Mouse (Mus musculus): ENCODE measurements around the gene Yjefn3. TPM values are rescaled to one million over a fixed set of nuclear protein-coding genes. Genes with fewer than 3 reads are reported as not detected.

Yjefn3 gene
- total RNA-seq, 2 experiments from 2014 or later = 25.8 to 30.7 TPM

GRCm38 (mm10) chr8:69926901-69927300 lies 24.4 kb upstream of the Yjefn3 start:
- H3K4me3 ChIP-seq = no peak overlapping the region
- no peak for DNase-seq (ENCODE audit: extremely low spot score in 1 of 2, low spot score in 2 of 2)
- H3K27ac ChIP-seq = no peak overlapping the region
- intact Hi-C loops (cut with DNase I) = no loop called here
- TF ChIP-seq CTCF (IDR thresholded peaks at IDR 0.05) = no peak

- TF ChIP-seq CTCF (IDR thresholded peaks at IDR 0.05) = no peak
- intact Hi-C loops (cut with DNase I) = no loop called here
- no peak for DNase-seq (ENCODE audit: extremely low spot score in 1 of 2, low spot score in 2 of 2)
- no peak overlapping the region for H3K27ac ChIP-seq
- no peak overlapping the region for H3K4me3 ChIP-seq
Measured at GRCm38 (mm10) chr8:69923986-69924385, 21.5 kb upstream of the Yjefn3 start.

GRCm38 (mm10) chr8:69921141-69921540 lies 18.6 kb upstream of the Yjefn3 start:
- Histone ChIP-seq H3K27ac (no peak overlapping the region), H3K4me3 (no peak overlapping the region)
- intact Hi-C loops (cut with DNase I) = no loop called here
- no peak for TF ChIP-seq CTCF (IDR thresholded peaks at IDR 0.05)
- DNase-seq (ENCODE audit: extremely low spot score in 1 of 2, low spot score in 2 of 2) = no peak

- no peak for TF ChIP-seq CTCF (IDR thresholded peaks at IDR 0.05)
- intact Hi-C loops (cut with DNase I) = loop anchor here (1.0 to 2.0 kb wide), 3 partner anchors 81 to 247 kb away; partner anchors contain the start of genes Mau2 and Sugp1
- 0 out of 2 replicates have a peak overlapping the region, but pooled peaks have one; percentile 29 for H3K27ac ChIP-seq
- no peak for DNase-seq (ENCODE audit: extremely low spot score in 1 of 2, low spot score in 2 of 2)
- no peak overlapping the region for H3K4me3 ChIP-seq
Measured at GRCm38 (mm10) chr8:69919876-69920662, 17.6 kb upstream of the Yjefn3 start.

GRCm38 (mm10) chr8:69919010-69919409 lies 16.5 kb upstream of the Yjefn3 start:
- intact Hi-C loops (cut with DNase I) = loop anchor here (1.0 to 2.0 kb wide), 3 partner anchors 82 to 248 kb away; partner anchors contain the start of genes Mau2 and Sugp1
- Histone ChIP-seq H3K4me3 (no peak overlapping the region), H3K27ac (no peak overlapping the region)
- DNase-seq (ENCODE audit: extremely low spot score in 1 of 2, low spot score in 2 of 2) = peak; percentile 74 to 80
- TF ChIP-seq CTCF (IDR thresholded peaks at IDR 0.05) = peak; percentile 97

- Histone ChIP-seq H3K4me3 (no peak overlapping the region), H3K27ac (no peak overlapping the region)
- TF ChIP-seq CTCF (IDR thresholded peaks at IDR 0.05) = no peak
- no peak for DNase-seq (ENCODE audit: extremely low spot score in 1 of 2, low spot score in 2 of 2)
- intact Hi-C loops (cut with DNase I) = loop anchor here (2.0 kb wide), 2 partner anchors 124 to 248 kb away; partner anchors contain the start of genes Mau2 and Sugp1
Measured at GRCm38 (mm10) chr8:69918506-69918905, 16.0 kb upstream of the Yjefn3 start.

GRCm38 (mm10) chr8:69915748-69916147 lies 13.2 kb upstream of the Yjefn3 start:
- Histone ChIP-seq H3K4me3 (no peak overlapping the region), H3K27ac (0 out of 2 replicates have a peak overlapping the region, but pooled peaks have one; percentile 1)
- no peak for DNase-seq (ENCODE audit: extremely low spot score in 1 of 2, low spot score in 2 of 2)
- intact Hi-C loops (cut with DNase I) = loop anchor here (1.0 kb wide), 1 partner anchor 41 kb away; no protein-coding TSS in a partner anchor
- TF ChIP-seq CTCF (IDR thresholded peaks at IDR 0.05) = peak; percentile 55

- intact Hi-C loops (cut with DNase I) = no loop called here
- H3K4me3 ChIP-seq = no peak overlapping the region
- no peak overlapping the region for H3K27ac ChIP-seq
- TF ChIP-seq CTCF (IDR thresholded peaks at IDR 0.05) = no peak
- DNase-seq (ENCODE audit: extremely low spot score in 1 of 2, low spot score in 2 of 2) = no peak
Measured at GRCm38 (mm10) chr8:69914526-69914925, 12.0 kb upstream of the Yjefn3 start.

- peak; percentile 47 to 53 for DNase-seq (ENCODE audit: extremely low spot score in 1 of 2, low spot score in 2 of 2)
Measured at GRCm38 (mm10) chr8:69912478-69913074, 10.1 kb upstream of the Yjefn3 start.

GRCm38 (mm10) chr8:69911917-69912316 lies 9.4 kb upstream of the Yjefn3 start:
- Histone ChIP-seq H3K4me3 (no peak overlapping the region), H3K27ac (no peak overlapping the region)
- no peak for DNase-seq (ENCODE audit: extremely low spot score in 1 of 2, low spot score in 2 of 2)
- no peak for TF ChIP-seq CTCF (IDR thresholded peaks at IDR 0.05)
- intact Hi-C loops (cut with DNase I) = no loop called here

More at GRCm38 (mm10) chr8:69912478-69913074, 10.1 kb upstream of the Yjefn3 start:
- peak overlapping the region; percentile 44; the same call in 1 of the 2 replicates for H3K27ac ChIP-seq
- TF ChIP-seq CTCF (IDR thresholded peaks at IDR 0.05) = peak; percentile 17
- no peak overlapping the region for H3K4me3 ChIP-seq
- intact Hi-C loops (cut with DNase I) = no loop called here

- intact Hi-C loops (cut with DNase I) = no loop called here
- Histone ChIP-seq H3K4me3 (no peak overlapping the region), H3K27ac (no peak overlapping the region)
- no peak for DNase-seq (ENCODE audit: extremely low spot score in 1 of 2, low spot score in 2 of 2)
- TF ChIP-seq CTCF (IDR thresholded peaks at IDR 0.05) = no peak
Measured at GRCm38 (mm10) chr8:69907106-69907505, 4.6 kb upstream of the Yjefn3 start.

- DNase-seq (ENCODE audit: extremely low spot score in 1 of 2, low spot score in 2 of 2) = no peak
- Histone ChIP-seq H3K4me3 (no peak overlapping the region), H3K27ac (no peak overlapping the region)
- no peak for TF ChIP-seq CTCF (IDR thresholded peaks at IDR 0.05)
- intact Hi-C loops (cut with DNase I) = no loop called here
Measured at GRCm38 (mm10) chr8:69906260-69906659, 3.7 kb upstream of the Yjefn3 start.

All from left cerebral cortex, adult 2 months (tissue).